Comparison of ENCODE assay signal across 8 mouse cellular contexts in the genomic region with DNA sequence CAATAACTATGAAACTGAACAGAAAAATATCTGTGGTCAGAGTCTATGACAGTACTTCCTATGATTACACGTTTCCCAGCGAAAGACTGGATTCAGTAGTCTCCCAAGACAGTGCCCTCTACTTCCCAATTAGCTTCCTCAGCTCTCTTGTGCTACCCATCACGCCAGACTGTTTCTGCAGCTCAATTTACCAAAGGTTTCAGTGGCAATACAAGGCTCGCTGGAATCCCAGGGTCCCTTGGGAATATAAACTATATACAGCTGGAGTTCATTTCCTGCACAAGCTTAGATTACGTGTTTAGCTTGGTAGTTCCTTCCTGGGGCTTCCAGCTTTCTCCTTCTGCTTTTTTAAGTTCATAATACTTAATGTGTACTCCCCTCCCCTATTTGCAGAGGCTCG.
A peak's percentile ranks its signal among the peaks of the same experiment; 100 is the strongest.
DNase-seq lines count a peak whose midpoint lies in the region; ATAC-seq and TF ChIP-seq lines count a peak whose summit lies in the region.

No protein-coding gene starts in this region.

- WGBS in heart, embryonic 14.5 days: 43% methylated on average over 6 of the region's 6 CpGs
- WGBS in heart, embryonic 12.5 days: 33% methylated on average over 6 of the region's 6 CpGs
- 28% methylated on average over 6 of the region's 6 CpGs for WGBS in lung, embryonic 15.5 days
- WGBS in lung, adult 2 months: 29% methylated on average over 6 of the region's 6 CpGs
- WGBS in embryonic facial prominence, embryonic 10.5 days: 24% methylated on average over 6 of the region's 6 CpGs
- WGBS in limb, embryonic 14.5 days: 10% methylated on average over 6 of the region's 6 CpGs

- peaks cover 13 to 19% of the 10 kb centered on the region in 2 experiments for H3K4me1 ChIP-seq in heart, embryonic 14.5 days (ENCODE audit: control insufficient read depth in 2 of 2, insufficient read depth in 2 of 2, low read length in 2 of 2)
- H3K4me1 ChIP-seq in heart, embryonic 12.5 days (replicated peaks): peaks cover 12% of the 10 kb centered on the region
- peaks cover 27% of the 10 kb centered on the region for H3K4me1 ChIP-seq in lung, embryonic 15.5 days
- H3K4me1 ChIP-seq in lung, adult 2 months (ENCODE audit: control insufficient read depth, insufficient read depth, low read length): 0 out of 2 replicates have a peak, but pooled peaks cover 2% of the 10 kb centered on the region
- peaks cover 56% of the 10 kb centered on the region for H3K4me1 ChIP-seq in embryonic facial prominence, embryonic 10.5 days
- peaks cover 41% of the 10 kb centered on the region for H3K4me1 ChIP-seq in limb, embryonic 14.5 days (ENCODE audit: control insufficient read depth, insufficient read depth, low read length)

- H3K36me3 ChIP-seq in heart, embryonic 14.5 days (ENCODE audit: control insufficient read depth, insufficient read depth, low read length): no peaks in the 10 kb centered on the region
- H3K36me3 ChIP-seq in heart, embryonic 12.5 days: no peaks in the 10 kb centered on the region
- no peaks in the 10 kb centered on the region for H3K36me3 ChIP-seq in lung, embryonic 15.5 days
- H3K36me3 ChIP-seq in embryonic facial prominence, embryonic 10.5 days (replicated peaks): no peaks in the 10 kb centered on the region
- H3K36me3 ChIP-seq in limb, embryonic 14.5 days (ENCODE audit: control insufficient read depth, insufficient read depth, low read length): no peaks in the 10 kb centered on the region

- TF ChIP-seq POLR2A in lung, adult 2 months (IDR thresholded peaks at IDR 0.05; ENCODE audit: borderline replicate concordance, extremely low read depth, low read depth, low read length): no peak
- TF ChIP-seq POLR2A in limb, embryonic 14.5 days (IDR thresholded peaks at IDR 0.05; ENCODE audit: borderline replicate concordance, extremely low read depth, insufficient read depth, insufficient read length): no peak

- 0 out of 2 replicates have a peak overlapping the region, but pooled peaks have one; percentile 4 for H3K4me2 ChIP-seq in heart, embryonic 14.5 days (ENCODE audit: low read length)
- no peak overlapping the region for H3K4me2 ChIP-seq in heart, embryonic 12.5 days
- H3K4me2 ChIP-seq in lung, embryonic 15.5 days: no peak overlapping the region; the same call in 1 of the 2 replicates
- H3K4me2 ChIP-seq in limb, embryonic 14.5 days (replicated peaks; ENCODE audit: low read depth, low read length, severe bottlenecking): no peak overlapping the region

- H3K27me3 ChIP-seq in heart, embryonic 14.5 days (ENCODE audit: control insufficient read depth, insufficient read depth, low read length): no peaks in the 10 kb centered on the region
- no peaks in the 10 kb centered on the region for H3K27me3 ChIP-seq in heart, embryonic 12.5 days (replicated peaks)
- no peaks in the 10 kb centered on the region for H3K27me3 ChIP-seq in lung, embryonic 15.5 days
- H3K27me3 ChIP-seq in embryonic facial prominence, embryonic 10.5 days (replicated peaks; ENCODE audit: low read depth, poor library complexity, severe bottlenecking): peaks cover 7% of the 10 kb centered on the region; the same call in 1 of the 2 replicates
- no peaks in the 10 kb centered on the region for H3K27me3 ChIP-seq in limb, embryonic 14.5 days (ENCODE audit: control insufficient read depth, insufficient read depth, low read length)

- no peak overlapping the region for H3K9ac ChIP-seq in heart, embryonic 14.5 days (ENCODE audit: low read length)
- no peak overlapping the region for H3K9ac ChIP-seq in heart, embryonic 12.5 days
- no peak overlapping the region for H3K9ac ChIP-seq in lung, embryonic 15.5 days
- no peak overlapping the region for H3K9ac ChIP-seq in limb, embryonic 14.5 days (ENCODE audit: low read depth, low read length, severe bottlenecking)

- no peak for DNase-seq in lung, adult 2 months
- DNase-seq in embryonic facial prominence, embryonic 10.5 days (ENCODE audit: low spot score): peak; percentile 63
- peak; percentile 74 for DNase-seq in limb, embryonic 14.5 days (ENCODE audit: low spot score)
- DNase-seq in thymus, postnatal 14 days: no peak
- DNase-seq in spleen, postnatal 10 days (ENCODE audit: low spot score in 2 of 2): no peak

- no peak overlapping the region for H3K4me3 ChIP-seq in heart, embryonic 14.5 days (ENCODE audit: control insufficient read depth in 1 of 2, insufficient read depth in 1 of 2, low read depth in 1 of 2, low read length in 2 of 2)
- no peak overlapping the region for H3K4me3 ChIP-seq in heart, embryonic 12.5 days
- no peak overlapping the region for H3K4me3 ChIP-seq in lung, embryonic 15.5 days
- H3K4me3 ChIP-seq in lung, adult 2 months (replicated peaks; ENCODE audit: extremely low read depth, low read depth, low read length): no peak overlapping the region
- no peak overlapping the region for H3K4me3 ChIP-seq in embryonic facial prominence, embryonic 10.5 days
- no peak overlapping the region for H3K4me3 ChIP-seq in limb, embryonic 14.5 days (replicated peaks; ENCODE audit: low read length)

- no peaks in the 10 kb centered on the region for H3K9me3 ChIP-seq in heart, embryonic 14.5 days (ENCODE audit: control insufficient read depth, low read length)
- no peaks in the 10 kb centered on the region for H3K9me3 ChIP-seq in heart, embryonic 12.5 days (replicated peaks)
- no peaks in the 10 kb centered on the region for H3K9me3 ChIP-seq in lung, embryonic 15.5 days
- H3K9me3 ChIP-seq in embryonic facial prominence, embryonic 10.5 days: no peaks in the 10 kb centered on the region
- no peaks in the 10 kb centered on the region for H3K9me3 ChIP-seq in limb, embryonic 14.5 days (ENCODE audit: control insufficient read depth, low read length)

- no peak for TF ChIP-seq CTCF in lung, adult 2 months (IDR thresholded peaks at IDR 0.05; ENCODE audit: insufficient read depth, low read length)

- H3K27ac ChIP-seq in heart, embryonic 14.5 days (replicated peaks in 1 of 2; ENCODE audit: control insufficient read depth in 1 of 2, insufficient read depth in 1 of 2, low read depth in 2 of 2, low read length in 2 of 2): no peak overlapping the region
- no peak overlapping the region for H3K27ac ChIP-seq in heart, embryonic 12.5 days (ENCODE audit: poor library complexity, severe bottlenecking)
- H3K27ac ChIP-seq in lung, embryonic 15.5 days: 0 out of 2 replicates have a peak overlapping the region, but pooled peaks have one; percentile 0
- no peak overlapping the region for H3K27ac ChIP-seq in embryonic facial prominence, embryonic 10.5 days (replicated peaks)
- no peak overlapping the region for H3K27ac ChIP-seq in limb, embryonic 14.5 days (replicated peaks; ENCODE audit: low read depth, low read length)

- ATAC-seq in heart, embryonic 14.5 days (ENCODE audit: insufficient number of reproducible peaks, insufficient read depth, low FRiP score, low read depth): no peak
- ATAC-seq in heart, embryonic 12.5 days (ENCODE audit: insufficient number of reproducible peaks, low FRiP score): no peak
- ATAC-seq in lung, embryonic 15.5 days (ENCODE audit: borderline replicate concordance, extremely low read depth, low FRiP score, low TSS enrichment): no peak
- no peak for ATAC-seq in limb, embryonic 14.5 days (ENCODE audit: low FRiP score, low read depth)

Comparison
In these comparisons a context has a peak if more than half of its experiments do, and no peak if none do; other contexts are left out.
1. DNase-seq: peak in embryonic facial prominence, embryonic 10.5 days (single experiment) and limb, embryonic 14.5 days (single experiment); none in lung, adult 2 months (single experiment), thymus, postnatal 14 days (single experiment) and spleen, postnatal 10 days (0 of 2).